Mouse (Mus musculus) embryonic fibroblast, embryonic 13.5 days (primary cell): Measurements from ENCODE around the gene Cpxm1.

ENCODE experiments used
- CTCF ChIP-seq: IDR thresholded peaks from 2 replicates; pipeline ENCODE4 v1.5.1; 2011; ENCODE audit warnings: mild to moderate bottlenecking, control low read depth, low read length, moderate library complexity, borderline replicate concordance; ENCODE audit not compliant: insufficient read depth
- POLR2A ChIP-seq: IDR thresholded peaks from 2 replicates; pipeline ENCODE4 v1.6.1; 2011; ENCODE audit warnings: low read depth, mild to moderate bottlenecking, control low read depth, low read length, moderate library complexity

DNA sequence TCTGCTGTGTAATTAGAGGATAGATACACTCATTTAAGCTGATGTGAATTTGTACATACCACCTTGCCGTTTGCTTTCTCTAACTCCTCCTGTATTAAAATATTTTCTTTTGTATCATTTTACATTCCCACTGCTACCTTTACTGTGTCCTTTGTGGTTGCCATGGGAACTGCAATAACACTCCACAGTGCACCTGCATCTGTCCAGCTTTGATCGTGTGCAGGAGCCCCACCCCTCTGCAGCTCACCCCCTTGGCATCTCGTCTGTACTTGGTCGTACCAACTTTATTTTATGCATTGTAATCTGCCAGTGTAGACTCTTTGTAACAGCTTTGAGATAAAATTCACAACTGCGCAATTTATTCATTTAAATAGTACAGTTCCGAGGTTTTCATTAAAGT is 13.5 kb downstream of the Cpxm1 start:
- TF ChIP-seq CTCF (no peak), POLR2A (no peak)
